ENCODE assay signal across 16 mouse cellular contexts in genomic region chr3:52600146-52600545, GRCm38 (mm10).
A peak's percentile ranks its signal among the peaks of the same experiment; 100 is the strongest.
DNase-seq lines count a peak whose midpoint lies in the region; ATAC-seq and TF ChIP-seq lines count a peak whose summit lies in the region.
"Had no signal": no experiment of that assay in that cellular context is flagged by ENCODE, and none has a peak within 500 bp of the region (broad histone marks: within the 10 kb centered on the region; RNA-seq: fewer than 3 reads in every experiment).

No protein-coding gene starts in this region.

- H3K4me3 ChIP-seq in liver, postnatal 0 days (ENCODE audit: low read depth, low read length), result no peak overlapping the region
- H3K4me3 ChIP-seq in cerebellum, adult 2 months (replicated peaks; ENCODE audit: insufficient read depth, low read depth, low read length), result no peak overlapping the region
- H3K4me3 ChIP-seq: forebrain, embryonic 13.5 days; heart, embryonic 12.5 days; liver, embryonic 15.5 days; neural tube, embryonic 12.5 days had no signal

- H3K4me2 ChIP-seq in liver, postnatal 0 days (ENCODE audit: low read depth, low read length), result no peak overlapping the region
- H3K4me2 ChIP-seq: forebrain, embryonic 13.5 days; heart, embryonic 12.5 days; liver, embryonic 15.5 days; neural tube, embryonic 12.5 days had no signal

- peaks cover 3% of the 10 kb centered on the region; the same call in 1 of the 2 replicates for H3K4me1 ChIP-seq in liver, postnatal 0 days (ENCODE audit: insufficient read depth)
- peaks cover 17% of the 10 kb centered on the region; the same call in 1 of the 2 replicates for H3K4me1 ChIP-seq in cerebellum, adult 2 months (ENCODE audit: control insufficient read depth, insufficient read depth, low read length)
- H3K4me1 ChIP-seq: liver, embryonic 15.5 days had no signal

- ATAC-seq in liver, postnatal 0 days, result no peak
- ATAC-seq: forebrain, embryonic 13.5 days; inflammation-experienced regulatory T-cells, adult 6 months; midbrain, embryonic 16.5 days had no signal

- 76% methylated on average over 4 of the region's 4 CpGs for whole genome bisulfite sequencing in liver, postnatal 0 days (ENCODE audit: insufficient replicate concordance)
- WGBS in cerebellum, adult 2 months, result 72% methylated on average over 4 of the region's 4 CpGs

- no peak for TF ChIP-seq POLR2A in cerebellum, adult 2 months (IDR thresholded peaks at IDR 0.05; ENCODE audit: borderline replicate concordance, insufficient read depth, low read length)

- no peaks in the 10 kb centered on the region for H3K36me3 ChIP-seq in liver, postnatal 0 days (replicated peaks; ENCODE audit: insufficient read depth, low read length)
- H3K36me3 ChIP-seq: heart, embryonic 12.5 days; liver, embryonic 15.5 days; neural tube, embryonic 12.5 days had no signal

- no peaks in the 10 kb centered on the region for H3K9me3 ChIP-seq in liver, postnatal 0 days (ENCODE audit: low read length)
- H3K9me3 ChIP-seq: forebrain, embryonic 13.5 days; heart, embryonic 12.5 days; liver, embryonic 15.5 days; neural tube, embryonic 12.5 days had no signal

- DNase-seq in gastrocnemius, adult 18-20 months (ENCODE audit: low spot score), result peak; percentile 89
- DNase-seq in gastrocnemius, postnatal 14 days, result no peak
- no peak for DNase-seq in liver, postnatal 0 days
- DNase-seq in liver, result no peak
- peak; percentile 50 to 51 for DNase-seq in cerebellum, adult 2 months
- peak; percentile 76 for DNase-seq in fat pad, adult 2 months (ENCODE audit: extremely low read depth, low read depth, low spot score)
- DNase-seq in right cerebral cortex, postnatal 10 days (ENCODE audit: low spot score in 2 of 2), result no peak
- DNase-seq in spleen, postnatal 4 days (ENCODE audit: low spot score in 2 of 2), result no peak
- DNase-seq: embryo, embryonic 11 days; kidney, postnatal 14 days had no signal

- H3K27ac ChIP-seq in liver, postnatal 0 days (ENCODE audit: low read depth), result peak overlapping the region; percentile 80
- peak overlapping the region; percentile 77; the same call in 1 of the 2 replicates for H3K27ac ChIP-seq in cerebellum, adult 2 months (ENCODE audit: insufficient read depth, low read length)
- H3K27ac ChIP-seq: forebrain, embryonic 13.5 days; liver, embryonic 15.5 days; neural tube, embryonic 12.5 days had no signal

- no peak for TF ChIP-seq EP300 in liver, postnatal 0 days (IDR thresholded peaks at IDR 0.05; ENCODE audit: low read depth)

- TF ChIP-seq CTCF in liver, postnatal 0 days (IDR thresholded peaks at IDR 0.05; ENCODE audit: low read depth), result no peak
- no peak for TF ChIP-seq CTCF in cerebellum, adult 2 months (IDR thresholded peaks at IDR 0.05; ENCODE audit: borderline replicate concordance, insufficient read depth, low read depth, low read length)

- no peaks in the 10 kb centered on the region for H3K27me3 ChIP-seq in liver, postnatal 0 days (ENCODE audit: insufficient read depth, low read length)
- H3K27me3 ChIP-seq in cerebellum, adult 2 months (ENCODE audit: control insufficient read depth, insufficient read depth, low read length), result no peaks in the 10 kb centered on the region
- H3K27me3 ChIP-seq: forebrain, embryonic 13.5 days; heart, embryonic 12.5 days; liver, embryonic 15.5 days; neural tube, embryonic 12.5 days had no signal

- intact Hi-C loops in gastrocnemius, postnatal 14 days (cut with DNase I; ENCODE audit: low total_unique reads), result no loop called here

- H3K9ac ChIP-seq in liver, postnatal 0 days (replicated peaks), result no peak overlapping the region
- H3K9ac ChIP-seq: forebrain, embryonic 13.5 days; heart, embryonic 12.5 days; liver, embryonic 15.5 days; neural tube, embryonic 12.5 days had no signal

Comparison
In these comparisons a context has a peak if more than half of its experiments do, and no peak if none do; other contexts are left out.
1. DNase-seq: peak in gastrocnemius, adult 18-20 months (single experiment), cerebellum, adult 2 months (2 of 2) and fat pad, adult 2 months (single experiment); none in gastrocnemius, postnatal 14 days (single experiment), liver, postnatal 0 days (single experiment), liver (single experiment), right cerebral cortex, postnatal 10 days (0 of 2) and spleen, postnatal 4 days (0 of 2).